8 mouse cellular contexts compared by ENCODE assay signal in the genomic region with DNA sequence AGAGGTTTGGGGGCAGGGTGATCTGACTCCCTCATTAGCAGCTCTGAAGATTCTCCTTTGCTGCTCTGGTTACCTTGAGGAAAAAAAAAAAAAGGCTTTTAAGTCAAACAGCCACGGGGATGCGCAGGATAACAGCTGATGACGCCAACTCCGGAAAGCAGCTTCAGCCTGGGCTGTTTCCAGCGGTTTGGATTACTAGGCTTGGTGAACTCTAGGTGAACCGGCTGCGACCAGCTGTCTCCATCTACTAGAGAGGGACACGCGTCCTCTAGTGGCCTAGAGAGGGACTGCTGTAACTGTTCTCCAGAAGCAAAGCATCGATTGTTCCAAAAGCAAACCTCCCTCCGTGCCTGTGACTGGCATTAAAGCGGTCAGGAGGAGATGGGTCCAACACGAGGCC. TPM values are rescaled to one million over a fixed set of nuclear protein-coding genes. Genes with fewer than 3 reads are reported as not detected.
DNase-seq lines count a peak whose midpoint lies in the region; ATAC-seq and TF ChIP-seq lines count a peak whose summit lies in the region.

No protein-coding gene starts in this region.

- H3K9ac ChIP-seq in forebrain, embryonic 14.5 days (ENCODE audit: low read length) = 0 out of 2 replicates have a peak overlapping the region, but pooled peaks have one; percentile 4
- no peak overlapping the region for H3K9ac ChIP-seq in liver, postnatal 0 days (replicated peaks)
- peak overlapping the region; percentile 25; the same call in 1 of the 2 replicates for H3K9ac ChIP-seq in neural tube, embryonic 14.5 days (replicated peaks; ENCODE audit: low read depth, low read length)

- 2% methylated on average over 13 of the region's 13 CpGs for WGBS in forebrain, embryonic 14.5 days
- WGBS in large intestine, adult 2 months = 2% methylated on average over 13 of the region's 13 CpGs
- 2% methylated on average over 13 of the region's 13 CpGs for WGBS in liver, postnatal 0 days (ENCODE audit: insufficient replicate concordance)
- WGBS in neural tube, embryonic 14.5 days = 2% methylated on average over 13 of the region's 13 CpGs

- intact Hi-C loops in heart, postnatal 14 days (cut with DNase I) = loop anchor here (1.0 kb wide), 1 partner anchor 143 kb away; no protein-coding TSS in a partner anchor

- H3K27me3 ChIP-seq in E14TG2a.4 (ENCODE audit: insufficient read depth, low read length) = no peaks in the 10 kb centered on the region
- H3K27me3 ChIP-seq in forebrain, embryonic 14.5 days (replicated peaks; ENCODE audit: control insufficient read depth, insufficient read depth, low read length) = no peaks in the 10 kb centered on the region
- no peaks in the 10 kb centered on the region; the same call in 1 of the 2 replicates for H3K27me3 ChIP-seq in liver, postnatal 0 days (ENCODE audit: insufficient read depth, low read length)
- H3K27me3 ChIP-seq in neural tube, embryonic 14.5 days (ENCODE audit: control insufficient read depth, insufficient read depth, low read length) = no peaks in the 10 kb centered on the region
- no peaks in the 10 kb centered on the region for H3K27me3 ChIP-seq in testis, adult 2 months (ENCODE audit: control insufficient read depth, insufficient read depth, low read length)

- no peak; the same call in 1 of the 2 replicates for TF ChIP-seq EP300 in liver, postnatal 0 days (IDR thresholded peaks at IDR 0.05; ENCODE audit: low read depth)

- peak; percentile 95 for DNase-seq in forebrain, embryonic 14.5 days (ENCODE audit: low spot score)
- DNase-seq in heart, postnatal 14 days = peak; percentile 88 to 95
- peak; percentile 61 for DNase-seq in large intestine, adult 2 months (ENCODE audit: low read depth, low spot score)
- peak; percentile 88 for DNase-seq in liver, postnatal 0 days

- ATAC-seq in cerebellum, adult (ENCODE audit: insufficient number of reproducible peaks, low FRiP score, low TSS enrichment) = peak; percentile 82
- ATAC-seq in forebrain, embryonic 14.5 days = peak; percentile 84
- peak; percentile 93 for ATAC-seq in liver, postnatal 0 days
- ATAC-seq in neural tube, embryonic 14.5 days (ENCODE audit: low read depth) = peak; percentile 96

- H3K4me2 ChIP-seq in forebrain, embryonic 14.5 days (ENCODE audit: low read length) = peak overlapping the region; percentile 36
- H3K4me2 ChIP-seq in liver, postnatal 0 days (ENCODE audit: low read depth, low read length) = peak overlapping the region; percentile 22; the same call in 1 of the 2 replicates
- H3K4me2 ChIP-seq in neural tube, embryonic 14.5 days (ENCODE audit: low read depth, low read length) = peak overlapping the region; percentile 19; the same call in 1 of the 2 replicates

- no peak for TF ChIP-seq POLR2A in testis, adult 2 months (IDR thresholded peaks at IDR 0.05; ENCODE audit: control insufficient read depth, low read depth, low read length)

- no peaks in the 10 kb centered on the region for H3K9me3 ChIP-seq in E14TG2a.4 (ENCODE audit: low read length)
- no peaks in the 10 kb centered on the region for H3K9me3 ChIP-seq in forebrain, embryonic 14.5 days (replicated peaks; ENCODE audit: control insufficient read depth, low read length)
- no peaks in the 10 kb centered on the region for H3K9me3 ChIP-seq in liver, postnatal 0 days (ENCODE audit: low read length)
- no peaks in the 10 kb centered on the region for H3K9me3 ChIP-seq in neural tube, embryonic 14.5 days (ENCODE audit: control insufficient read depth, low read length)

- H3K4me3 ChIP-seq in E14TG2a.4 (replicated peaks; ENCODE audit: low read length) = no peak overlapping the region; the same call in 1 of the 2 replicates
- no peak overlapping the region for H3K4me3 ChIP-seq in forebrain, embryonic 14.5 days (ENCODE audit: low read depth, low read length)
- H3K4me3 ChIP-seq in liver, postnatal 0 days (ENCODE audit: low read depth, low read length) = no peak overlapping the region
- no peak overlapping the region for H3K4me3 ChIP-seq in neural tube, embryonic 14.5 days (ENCODE audit: low read depth, low read length)
- no peak overlapping the region for H3K4me3 ChIP-seq in testis, adult 2 months (ENCODE audit: control insufficient read depth, low read depth, low read length)

- H3K4me1 ChIP-seq in E14TG2a.4 (replicated peaks; ENCODE audit: low read depth, low read length) = peaks cover 36% of the 10 kb centered on the region
- H3K4me1 ChIP-seq in forebrain, embryonic 14.5 days (ENCODE audit: control insufficient read depth, insufficient read depth, low read length) = peaks cover 6% of the 10 kb centered on the region; the same call in 1 of the 2 replicates
- no peaks in the 10 kb centered on the region; the same call in 1 of the 2 replicates for H3K4me1 ChIP-seq in liver, postnatal 0 days (ENCODE audit: insufficient read depth)
- H3K4me1 ChIP-seq in neural tube, embryonic 14.5 days (ENCODE audit: control insufficient read depth, insufficient read depth, low read length) = peaks cover 3% of the 10 kb centered on the region; the same call in 1 of the 2 replicates
- no peaks in the 10 kb centered on the region; the same call in 1 of the 2 replicates for H3K4me1 ChIP-seq in testis, adult 2 months (ENCODE audit: control insufficient read depth, insufficient read depth, low read length)

- no peaks in the 10 kb centered on the region for H3K36me3 ChIP-seq in E14TG2a.4 (ENCODE audit: insufficient read depth, low read length)
- no peaks in the 10 kb centered on the region for H3K36me3 ChIP-seq in forebrain, embryonic 14.5 days (ENCODE audit: control insufficient read depth, insufficient read depth, low read length)
- no peaks in the 10 kb centered on the region for H3K36me3 ChIP-seq in liver, postnatal 0 days (replicated peaks; ENCODE audit: insufficient read depth, low read length)
- H3K36me3 ChIP-seq in neural tube, embryonic 14.5 days (ENCODE audit: control insufficient read depth, insufficient read depth, low read length) = no peaks in the 10 kb centered on the region
- H3K36me3 ChIP-seq in testis, adult 2 months (ENCODE audit: control insufficient read depth, insufficient read depth, low read length) = no peaks in the 10 kb centered on the region

- H3K27ac ChIP-seq in forebrain, embryonic 14.5 days (ENCODE audit: low read depth, low read length) = no peak overlapping the region
- H3K27ac ChIP-seq in liver, postnatal 0 days (ENCODE audit: low read depth) = no peak overlapping the region
- H3K27ac ChIP-seq in neural tube, embryonic 14.5 days (ENCODE audit: low read depth, low read length) = peak overlapping the region; percentile 44; the same call in 1 of the 2 replicates
- no peak overlapping the region for H3K27ac ChIP-seq in testis, adult 2 months (ENCODE audit: control insufficient read depth, insufficient read depth, low read depth, low read length)

- TF ChIP-seq CTCF in E14TG2a.4 (conservative IDR thresholded peaks at IDR 0.05; ENCODE audit: low read length) = peak; percentile 99
- TF ChIP-seq CTCF in liver, postnatal 0 days (IDR thresholded peaks at IDR 0.05; ENCODE audit: low read depth) = peak; percentile 99
- TF ChIP-seq CTCF in testis, adult 2 months (IDR thresholded peaks at IDR 0.05; ENCODE audit: control insufficient read depth, insufficient read depth, insufficient replicate concordance, low read depth, low read length) = peak; percentile 84; the same call in 1 of the 2 replicates

RNA-seq across cellular contexts. Expression of gene Plekhb1, which starts 1.0 kb away (rescaled TPM):
- polyA plus RNA-seq in forebrain, embryonic 14.5 days (2014; fragmentation: Nextera tagmentation; extraction: Ambion mirVana) = 5.7 and 8.0 TPM in 2 replicates
- total RNA-seq in heart, postnatal 14 days (2021) = 1 to 10 TPM; 1.8 to 2.3 TPM
- polyA plus RNA-seq in large intestine, adult 2 months (2012; rRNA removed) = 8.4 and 9.1 TPM in 2 replicates
- 0.60 and 0.72 TPM in 2 replicates for polyA plus RNA-seq in liver, postnatal 0 days (2015; fragmentation: Nextera tagmentation; extraction: Ambion mirVana)
- 21.7 and 26.3 TPM in 2 replicates for polyA plus RNA-seq in neural tube, embryonic 14.5 days (2014; fragmentation: Nextera tagmentation; extraction: Ambion mirVana)
- 4.1 and 5.9 TPM in 2 replicates for polyA plus RNA-seq in testis, adult 2 months (2012; rRNA removed)

RNA-seq across cellular contexts. Expression of gene Fam168a, which starts 43.2 kb away (rescaled TPM):
- 86.6 and 103 TPM in 2 replicates for polyA plus RNA-seq in forebrain, embryonic 14.5 days (2014; fragmentation: Nextera tagmentation; extraction: Ambion mirVana)
- total RNA-seq in heart, postnatal 14 days (2021) = 10 to 100 TPM; 46.6 to 50.7 TPM
- 11.3 and 27.5 TPM in 2 replicates for polyA plus RNA-seq in large intestine, adult 2 months (2012; rRNA removed)
- 4.3 and 4.6 TPM in 2 replicates for polyA plus RNA-seq in liver, postnatal 0 days (2015; fragmentation: Nextera tagmentation; extraction: Ambion mirVana)
- 124 and 187 TPM in 2 replicates for polyA plus RNA-seq in neural tube, embryonic 14.5 days (2014; fragmentation: Nextera tagmentation; extraction: Ambion mirVana)
- 26.4 and 27.0 TPM in 2 replicates for polyA plus RNA-seq in testis, adult 2 months (2012; rRNA removed)

RNA-seq across cellular contexts. Expression of gene Mrpl48, which starts 55.1 kb away (rescaled TPM):
- polyA plus RNA-seq in forebrain, embryonic 14.5 days (2014; fragmentation: Nextera tagmentation; extraction: Ambion mirVana) = 82.8 and 85.1 TPM in 2 replicates
- total RNA-seq in heart, postnatal 14 days (2021) = 10 to 100 TPM; 65.9 to 70.4 TPM
- 15.7 and 19.2 TPM in 2 replicates for polyA plus RNA-seq in large intestine, adult 2 months (2012; rRNA removed)
- polyA plus RNA-seq in liver, postnatal 0 days (2015; fragmentation: Nextera tagmentation; extraction: Ambion mirVana) = 52.5 and 54.5 TPM in 2 replicates
- polyA plus RNA-seq in neural tube, embryonic 14.5 days (2014; fragmentation: Nextera tagmentation; extraction: Ambion mirVana) = 87.5 and 88.7 TPM in 2 replicates
- polyA plus RNA-seq in testis, adult 2 months (2012; rRNA removed) = 19.2 and 20.6 TPM in 2 replicates

RNA-seq across cellular contexts. Expression of gene Rab6a, which starts 56.0 kb away (rescaled TPM):
- polyA plus RNA-seq in forebrain, embryonic 14.5 days (2014; fragmentation: Nextera tagmentation; extraction: Ambion mirVana) = 188 and 208 TPM in 2 replicates
- total RNA-seq in heart, postnatal 14 days (2021) = 10 to 100 TPM; 66.0 to 67.1 TPM
- polyA plus RNA-seq in large intestine, adult 2 months (2012; rRNA removed) = 17.2 and 27.5 TPM in 2 replicates
- polyA plus RNA-seq in liver, postnatal 0 days (2015; fragmentation: Nextera tagmentation; extraction: Ambion mirVana) = 44.8 and 51.0 TPM in 2 replicates
- polyA plus RNA-seq in neural tube, embryonic 14.5 days (2014; fragmentation: Nextera tagmentation; extraction: Ambion mirVana) = 324 and 339 TPM in 2 replicates
- 17.1 and 17.2 TPM in 2 replicates for polyA plus RNA-seq in testis, adult 2 months (2012; rRNA removed)
